Mouse (Mus musculus): ENCODE results near the gene Fhod1.
"Not testable (repeated sequence)": the region's sequence is repeated elsewhere in the genome, so short reads cannot be mapped to it uniquely, and the experiment has no call there.

Fhod1 gene

GRCm38 (mm10) chr8:105295895-105296573 lies 51.7 kb downstream of the Fhod1 start, which contains the start of gene Exoc3l:
Gene Exoc3l, minus strand, starts transcription at chr8:105296101.
- no peak for DNase-seq (ENCODE audit: low spot score in 2 of 2)

GRCm38 (mm10) chr8:105295256-105295655 lies 52.5 kb downstream of the Fhod1 start:
- DNase-seq (ENCODE audit: low spot score in 2 of 2) = no peak

- DNase-seq (ENCODE audit: low spot score in 2 of 2) = no peak
Observed at GRCm38 (mm10) chr8:105294776-105295175, 53.0 kb downstream of the Fhod1 start.

GRCm38 (mm10) chr8:105293405-105293804 lies 54.3 kb downstream of the Fhod1 start:
- DNase-seq (ENCODE audit: low spot score in 2 of 2) = no peak

GRCm38 (mm10) chr8:105292471-105292870 lies 55.3 kb downstream of the Fhod1 start:
- no peak for DNase-seq (ENCODE audit: low spot score in 2 of 2)

- DNase-seq (ENCODE audit: low spot score in 2 of 2) = not testable (repeated sequence)
Observed at GRCm38 (mm10) chr8:105291802-105292201, 56.0 kb downstream of the Fhod1 start.

GRCm38 (mm10) chr8:105291364-105291763 lies 56.4 kb downstream of the Fhod1 start:
- DNase-seq (ENCODE audit: low spot score in 2 of 2) = not testable (repeated sequence)

- peak in 1 of 2 experiments; percentile 74 for DNase-seq (ENCODE audit: low spot score in 2 of 2)
Observed at GRCm38 (mm10) chr8:105290554-105291314, 57.0 kb downstream of the Fhod1 start.

- peak in 1 of 2 experiments; percentile 56 for DNase-seq (ENCODE audit: low spot score in 2 of 2)
Observed at GRCm38 (mm10) chr8:105289805-105290460, 57.8 kb downstream of the Fhod1 start, which contains the start of gene 4931428F04Rik. Gene 4931428F04Rik, minus strand, starts transcription at chr8:105289864.

GRCm38 (mm10) chr8:105288958-105289732 lies 58.6 kb downstream of the Fhod1 start:
- peak; percentile 91 to 95 for DNase-seq (ENCODE audit: low spot score in 2 of 2)

GRCm38 (mm10) chr8:105288231-105288630 lies 59.5 kb downstream of the Fhod1 start:
- no peak for DNase-seq (ENCODE audit: low spot score in 2 of 2)

- no peak for DNase-seq (ENCODE audit: low spot score in 2 of 2)
Observed at GRCm38 (mm10) chr8:105286907-105287306, 60.8 kb downstream of the Fhod1 start.

- no peak for DNase-seq (ENCODE audit: low spot score in 2 of 2)
Observed at GRCm38 (mm10) chr8:105285514-105285913, 62.2 kb downstream of the Fhod1 start.

- DNase-seq (ENCODE audit: low spot score in 2 of 2) = no peak
Observed at GRCm38 (mm10) chr8:105283074-105283473, 64.7 kb downstream of the Fhod1 start.

GRCm38 (mm10) chr8:105282239-105282638 lies 65.5 kb downstream of the Fhod1 start:
- DNase-seq (ENCODE audit: low spot score in 2 of 2) = no peak

- DNase-seq (ENCODE audit: low spot score in 2 of 2) = no peak
Observed at GRCm38 (mm10) chr8:105281821-105282220, 65.9 kb downstream of the Fhod1 start.

GRCm38 (mm10) chr8:105280567-105280966 lies 67.2 kb downstream of the Fhod1 start:
- no peak for DNase-seq (ENCODE audit: low spot score in 2 of 2)

Data from frontal cortex, postnatal 10 days (tissue).